Mouse (Mus musculus): ENCODE data around the gene Ptn. TPM values are rescaled to one million over a fixed set of nuclear protein-coding genes. Genes with fewer than 3 reads are reported as not detected.
A peak's percentile ranks its signal among the peaks of the same experiment; 100 is the strongest.
"Not testable (repeated sequence)": the region's sequence is repeated elsewhere in the genome, so short reads cannot be mapped to it uniquely, and the experiment has no call there.

Gene Ptn
- polyA plus RNA-seq, 1 experiment from 2014 or later: 596 TPM

- not testable (repeated sequence) for H3K4me2 ChIP-seq (ENCODE audit: low read depth, low read length); DNase-seq (ENCODE audit: low spot score); H3K4me3 ChIP-seq (ENCODE audit: low read depth, low read length); H3K9ac ChIP-seq (replicated peaks; ENCODE audit: low read length); H3K27me3 ChIP-seq (ENCODE audit: control insufficient read depth, insufficient read depth, low read length); H3K9me3 ChIP-seq (replicated peaks; ENCODE audit: control insufficient read depth, low read length); H3K27ac ChIP-seq (replicated peaks; ENCODE audit: low read depth, low read length); H3K4me1 ChIP-seq (ENCODE audit: control insufficient read depth, insufficient read depth, low read length); ATAC-seq (replicated peaks; ENCODE audit: insufficient number of reproducible peaks, low FRiP score, low TSS enrichment, low read depth)
- peaks cover 19% of the 10 kb centered on the region for H3K36me3 ChIP-seq (replicated peaks; ENCODE audit: control insufficient read depth, insufficient read depth, low read depth, low read length)
- 91% methylated on average over 7 of the region's 7 CpGs for WGBS
Measured at GRCm38 (mm10) chr6:36729811-36730210, 80.2 kb downstream of the Ptn start.

DNA sequence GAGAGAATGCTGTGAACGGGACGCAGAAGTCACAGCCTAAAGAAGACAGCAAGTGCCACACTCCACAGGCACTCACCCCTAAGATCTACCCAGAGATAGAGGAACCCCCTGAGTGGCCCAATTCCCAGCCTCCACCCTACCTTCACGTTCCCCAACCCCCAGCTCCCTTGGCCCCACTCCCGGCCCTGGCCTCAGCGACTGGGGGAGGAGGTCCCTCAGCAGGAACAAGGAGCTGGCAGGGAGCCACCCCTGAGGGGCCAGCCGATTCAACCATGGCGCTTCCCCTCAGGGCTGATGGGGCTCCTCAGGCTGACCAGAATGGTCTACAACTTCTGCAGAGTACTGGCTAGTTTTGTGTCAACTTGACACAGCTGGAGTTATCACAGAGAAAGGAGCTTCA, 81.9 kb downstream of the Ptn start:
- H3K4me2 ChIP-seq (ENCODE audit: low read depth, low read length): no peak overlapping the region
- H3K9ac ChIP-seq (replicated peaks; ENCODE audit: low read length): no peak overlapping the region
- H3K4me1 ChIP-seq (ENCODE audit: control insufficient read depth, insufficient read depth, low read length): no peaks in the 10 kb centered on the region
- peaks cover 16% of the 10 kb centered on the region for H3K36me3 ChIP-seq (replicated peaks; ENCODE audit: control insufficient read depth, insufficient read depth, low read depth, low read length)
- H3K9me3 ChIP-seq (replicated peaks; ENCODE audit: control insufficient read depth, low read length): peaks cover 7% of the 10 kb centered on the region
- no peak overlapping the region for H3K4me3 ChIP-seq (ENCODE audit: low read depth, low read length)
- ATAC-seq (replicated peaks; ENCODE audit: insufficient number of reproducible peaks, low FRiP score, low TSS enrichment, low read depth) (no peak), DNase-seq (ENCODE audit: low spot score) (no peak)
- H3K27me3 ChIP-seq (ENCODE audit: control insufficient read depth, insufficient read depth, low read length): no peaks in the 10 kb centered on the region
- WGBS: 86% methylated on average over 7 of the region's 7 CpGs
- H3K27ac ChIP-seq (replicated peaks; ENCODE audit: low read depth, low read length): no peak overlapping the region

DNA sequence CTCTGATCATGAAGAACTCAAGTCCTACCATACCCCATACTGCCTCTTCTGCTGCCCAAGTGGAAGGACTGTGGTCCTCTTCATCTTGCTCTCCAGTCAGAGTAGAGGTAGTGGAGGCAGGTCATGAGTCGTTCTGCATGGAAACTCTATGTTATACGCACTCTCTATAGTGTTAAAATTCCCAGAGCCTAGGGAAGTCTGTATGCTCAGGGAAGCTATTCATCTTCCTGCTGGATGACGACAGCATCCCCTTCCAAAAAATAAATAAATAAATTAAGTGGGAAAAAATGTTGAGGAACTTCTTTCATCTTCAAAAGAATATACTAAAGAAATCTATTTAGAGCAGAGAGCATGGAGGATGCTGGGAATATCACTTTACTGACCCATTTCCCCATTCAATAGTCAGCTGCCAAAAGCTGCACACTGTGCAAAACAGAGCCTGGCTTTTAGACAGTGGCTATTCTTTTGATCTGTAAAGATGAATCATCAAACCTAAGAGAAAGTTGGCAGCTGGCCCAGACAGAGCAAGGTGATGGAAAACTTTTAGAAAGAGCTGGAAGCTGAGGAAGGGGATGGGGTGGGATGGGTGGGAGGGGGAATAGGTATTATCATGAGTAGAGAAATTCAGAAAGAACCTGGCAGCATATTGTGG, 84.4 kb downstream of the Ptn start:
- H3K9ac ChIP-seq (replicated peaks; ENCODE audit: low read length): no peak overlapping the region
- H3K4me1 ChIP-seq (ENCODE audit: control insufficient read depth, insufficient read depth, low read length): no peaks in the 10 kb centered on the region
- H3K4me2 ChIP-seq (ENCODE audit: low read depth, low read length): no peak overlapping the region
- no peaks in the 10 kb centered on the region for H3K9me3 ChIP-seq (replicated peaks; ENCODE audit: control insufficient read depth, low read length)
- H3K27ac ChIP-seq (replicated peaks; ENCODE audit: low read depth, low read length): no peak overlapping the region
- no peak overlapping the region for H3K4me3 ChIP-seq (ENCODE audit: low read depth, low read length)
- no peaks in the 10 kb centered on the region for H3K27me3 ChIP-seq (ENCODE audit: control insufficient read depth, insufficient read depth, low read length)
- WGBS: 94% methylated on average over 3 of the region's 3 CpGs
- ATAC-seq (replicated peaks; ENCODE audit: insufficient number of reproducible peaks, low FRiP score, low TSS enrichment, low read depth): no peak
- peaks cover under 1% of the 10 kb centered on the region; the same call in 1 of the 2 replicates for H3K36me3 ChIP-seq (replicated peaks; ENCODE audit: control insufficient read depth, insufficient read depth, low read depth, low read length)
- DNase-seq (ENCODE audit: low spot score): no peak

GRCm38 (mm10) chr6:36722769-36723549, 87.1 kb downstream of the Ptn start:
- Histone ChIP-seq H3K4me1 (ENCODE audit: control insufficient read depth, insufficient read depth, low read length) (no peaks in the 10 kb centered on the region), H3K27me3 (ENCODE audit: control insufficient read depth, insufficient read depth, low read length) (no peaks in the 10 kb centered on the region), H3K9ac (replicated peaks; ENCODE audit: low read length) (no peak overlapping the region), H3K9me3 (replicated peaks; ENCODE audit: control insufficient read depth, low read length) (no peaks in the 10 kb centered on the region), H3K4me2 (ENCODE audit: low read depth, low read length) (no peak overlapping the region), H3K4me3 (ENCODE audit: low read depth, low read length) (no peak overlapping the region), H3K27ac (replicated peaks; ENCODE audit: low read depth, low read length) (no peak overlapping the region), H3K36me3 (replicated peaks; ENCODE audit: control insufficient read depth, insufficient read depth, low read depth, low read length) (no peaks in the 10 kb centered on the region; the same call in 1 of the 2 replicates)
- 75% methylated on average over 5 of the region's 5 CpGs for WGBS
- DNase-seq (ENCODE audit: low spot score): no peak
- no peak for ATAC-seq (replicated peaks; ENCODE audit: insufficient number of reproducible peaks, low FRiP score, low TSS enrichment, low read depth)

DNA sequence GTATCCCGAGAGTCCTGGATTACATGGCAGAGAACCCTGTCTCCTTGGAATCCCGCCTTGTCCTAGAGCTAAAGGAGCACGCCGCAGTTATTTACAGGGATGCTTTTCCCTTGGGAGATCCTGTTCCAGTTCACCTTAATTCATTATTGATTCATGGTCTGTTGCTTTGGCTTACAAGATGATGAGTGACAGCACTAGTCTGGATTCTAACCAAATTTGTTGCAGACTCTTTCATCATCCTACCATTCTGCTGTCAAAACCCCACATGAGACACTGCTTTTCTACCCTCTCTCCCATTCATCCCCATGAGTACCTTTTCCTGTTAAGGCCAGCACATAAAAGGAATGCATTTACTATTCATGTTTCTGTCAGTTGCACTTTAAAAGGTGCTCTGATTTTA, 96.7 kb downstream of the Ptn start:
- Histone ChIP-seq H3K36me3 (replicated peaks; ENCODE audit: control insufficient read depth, insufficient read depth, low read depth, low read length) (peaks cover 4% of the 10 kb centered on the region), H3K4me1 (ENCODE audit: control insufficient read depth, insufficient read depth, low read length) (no peaks in the 10 kb centered on the region)
- no peak for ATAC-seq (replicated peaks; ENCODE audit: insufficient number of reproducible peaks, low FRiP score, low TSS enrichment, low read depth)

GRCm38 (mm10) chr6:36695481-36695880, 114.5 kb downstream of the Ptn start:
- Histone ChIP-seq H3K9me3 (replicated peaks; ENCODE audit: control insufficient read depth, low read length) (no peaks in the 10 kb centered on the region), H3K4me1 (ENCODE audit: control insufficient read depth, insufficient read depth, low read length) (no peaks in the 10 kb centered on the region), H3K27ac (replicated peaks; ENCODE audit: low read depth, low read length) (no peak overlapping the region), H3K4me3 (ENCODE audit: low read depth, low read length) (no peak overlapping the region), H3K4me2 (ENCODE audit: low read depth, low read length) (no peak overlapping the region), H3K36me3 (replicated peaks; ENCODE audit: control insufficient read depth, insufficient read depth, low read depth, low read length) (no peaks in the 10 kb centered on the region), H3K9ac (replicated peaks; ENCODE audit: low read length) (no peak overlapping the region), H3K27me3 (ENCODE audit: control insufficient read depth, insufficient read depth, low read length) (no peaks in the 10 kb centered on the region)
- DNase-seq (ENCODE audit: low spot score) (peak; percentile 10), ATAC-seq (replicated peaks; ENCODE audit: insufficient number of reproducible peaks, low FRiP score, low TSS enrichment, low read depth) (no peak)
- WGBS: 20% methylated on average over 3 of the region's 3 CpGs

More for the DNA sequence above, 96.7 kb downstream of the Ptn start:
- H3K27me3 ChIP-seq (ENCODE audit: control insufficient read depth, insufficient read depth, low read length): no peaks in the 10 kb centered on the region
- no peak overlapping the region for H3K4me3 ChIP-seq (ENCODE audit: low read depth, low read length)
- no peak for DNase-seq (ENCODE audit: low spot score)
- H3K4me2 ChIP-seq (ENCODE audit: low read depth, low read length): no peak overlapping the region
- WGBS: 95% methylated on average over 4 of the region's 4 CpGs
- H3K9me3 ChIP-seq (replicated peaks; ENCODE audit: control insufficient read depth, low read length): no peaks in the 10 kb centered on the region
- H3K27ac ChIP-seq (replicated peaks; ENCODE audit: low read depth, low read length): no peak overlapping the region
- H3K9ac ChIP-seq (replicated peaks; ENCODE audit: low read length): no peak overlapping the region

DNA sequence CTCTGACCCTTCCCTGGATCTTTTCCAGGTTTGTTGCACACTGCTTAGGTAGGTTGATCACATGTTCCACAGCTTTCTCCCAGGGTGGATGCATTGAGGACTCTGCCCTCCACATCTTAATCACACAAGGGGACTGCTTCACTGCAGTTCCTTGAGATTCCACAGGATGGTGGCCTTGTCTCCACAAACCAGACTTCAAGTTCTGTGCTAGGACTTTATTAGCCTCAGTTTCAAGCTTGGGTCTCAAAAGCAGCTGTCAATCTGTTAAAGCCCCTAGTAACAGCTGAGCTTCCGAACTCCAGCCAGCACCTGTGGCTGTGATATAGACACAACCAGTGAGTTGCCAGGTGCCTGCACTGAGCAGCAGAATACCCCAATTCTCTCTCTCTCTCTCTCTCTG, 118.5 kb downstream of the Ptn start:
- H3K27me3 ChIP-seq (ENCODE audit: control insufficient read depth, insufficient read depth, low read length): no peaks in the 10 kb centered on the region
- H3K4me3 ChIP-seq (ENCODE audit: low read depth, low read length): no peak overlapping the region
- DNase-seq (ENCODE audit: low spot score) (peak; percentile 72), ATAC-seq (replicated peaks; ENCODE audit: insufficient number of reproducible peaks, low FRiP score, low TSS enrichment, low read depth) (no peak)
- H3K36me3 ChIP-seq (replicated peaks; ENCODE audit: control insufficient read depth, insufficient read depth, low read depth, low read length): no peaks in the 10 kb centered on the region
- no peak overlapping the region for H3K4me2 ChIP-seq (ENCODE audit: low read depth, low read length)
- H3K4me1 ChIP-seq (ENCODE audit: control insufficient read depth, insufficient read depth, low read length): no peaks in the 10 kb centered on the region
- H3K9ac ChIP-seq (replicated peaks; ENCODE audit: low read length): no peak overlapping the region
- 17% methylated on average over 1 of the region's 1 CpGs for WGBS
- no peaks in the 10 kb centered on the region for H3K9me3 ChIP-seq (replicated peaks; ENCODE audit: control insufficient read depth, low read length)
- H3K27ac ChIP-seq (replicated peaks; ENCODE audit: low read depth, low read length): no peak overlapping the region

DNA sequence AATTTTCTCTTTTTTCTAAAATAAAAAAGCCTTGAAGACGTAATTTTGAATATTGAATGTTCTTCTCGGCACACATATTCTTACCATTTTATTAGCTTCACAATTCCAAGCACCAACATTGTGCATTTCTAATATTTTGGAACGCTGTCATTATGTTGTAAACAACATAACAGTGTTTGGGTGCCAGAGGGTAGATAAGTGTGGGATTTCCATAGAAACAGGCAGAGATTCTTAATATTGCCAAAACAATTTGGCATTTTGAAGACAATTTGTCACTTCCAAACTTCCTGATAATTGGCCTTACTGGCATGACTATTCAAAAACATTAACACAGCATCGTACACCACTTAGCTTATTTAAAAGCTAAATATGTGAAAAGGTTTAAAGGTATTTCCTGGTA, 119.1 kb downstream of the Ptn start:
- H3K9me3 ChIP-seq (replicated peaks; ENCODE audit: control insufficient read depth, low read length): no peaks in the 10 kb centered on the region
- 88% methylated on average over 4 of the region's 4 CpGs for WGBS
- no peaks in the 10 kb centered on the region for H3K36me3 ChIP-seq (replicated peaks; ENCODE audit: control insufficient read depth, insufficient read depth, low read depth, low read length)

More for the DNA sequence above, 119.1 kb downstream of the Ptn start:
- ATAC-seq (replicated peaks; ENCODE audit: insufficient number of reproducible peaks, low FRiP score, low TSS enrichment, low read depth): no peak
- no peak overlapping the region for H3K27ac ChIP-seq (replicated peaks; ENCODE audit: low read depth, low read length)
- no peak for DNase-seq (ENCODE audit: low spot score)
- no peak overlapping the region for H3K4me2 ChIP-seq (ENCODE audit: low read depth, low read length)
- H3K27me3 ChIP-seq (ENCODE audit: control insufficient read depth, insufficient read depth, low read length): no peaks in the 10 kb centered on the region
- no peak overlapping the region for H3K4me3 ChIP-seq (ENCODE audit: low read depth, low read length)
- H3K4me1 ChIP-seq (ENCODE audit: control insufficient read depth, insufficient read depth, low read length): no peaks in the 10 kb centered on the region
- H3K9ac ChIP-seq (replicated peaks; ENCODE audit: low read length): no peak overlapping the region
